Comparison of ENCODE assay signal across 13 mouse cellular contexts in genomic region chr16:44612676-44613075, GRCm38 (mm10). TPM values are rescaled to one million over a fixed set of nuclear protein-coding genes. Genes with fewer than 3 reads are reported as not detected.
DNase-seq lines count a peak whose midpoint lies in the region; ATAC-seq and TF ChIP-seq lines count a peak whose summit lies in the region.
"Had no signal": no experiment of that assay in that cellular context is flagged by ENCODE, and none has a peak within 500 bp of the region (broad histone marks: within the 10 kb centered on the region; RNA-seq: fewer than 3 reads in every experiment).

No protein-coding gene starts in this region.

- DNase-seq in midbrain, embryonic 11.5 days (ENCODE audit: low spot score, missing footprints): peak; percentile 85
- peak; percentile 93 for DNase-seq in cerebellum, adult 9-10 months
- peak; percentile 84 for DNase-seq in forebrain, embryonic 14.5 days (ENCODE audit: low spot score)
- DNase-seq in limb, embryonic 14.5 days (ENCODE audit: low spot score): no peak
- DNase-seq in heart, postnatal 4 days: no peak
- DNase-seq: heart, postnatal 10 days; kidney, adult 9 months; thymus, postnatal 36 days had no signal

- 74% methylated on average over 5 of the region's 5 CpGs for whole genome bisulfite sequencing in midbrain, embryonic 11.5 days
- 52% methylated on average over 5 of the region's 5 CpGs for WGBS in midbrain, embryonic 16.5 days
- 37% methylated on average over 5 of the region's 5 CpGs for WGBS in forebrain, embryonic 14.5 days
- WGBS in limb, embryonic 14.5 days: 74% methylated on average over 5 of the region's 5 CpGs

- no peaks in the 10 kb centered on the region for H3K36me3 ChIP-seq in midbrain, embryonic 11.5 days (ENCODE audit: control insufficient read depth, insufficient read depth, low read length)
- H3K36me3 ChIP-seq in midbrain, embryonic 16.5 days (ENCODE audit: control insufficient read depth, insufficient read depth, low read length): no peaks in the 10 kb centered on the region
- no peaks in the 10 kb centered on the region for H3K36me3 ChIP-seq in forebrain, embryonic 14.5 days (ENCODE audit: control insufficient read depth, insufficient read depth, low read length)
- H3K36me3 ChIP-seq in limb, embryonic 14.5 days (ENCODE audit: control insufficient read depth, insufficient read depth, low read length): no peaks in the 10 kb centered on the region
- H3K36me3 ChIP-seq: liver, embryonic 15.5 days had no signal

- no peak overlapping the region for H3K9ac ChIP-seq in midbrain, embryonic 11.5 days (ENCODE audit: low read length)
- H3K9ac ChIP-seq in midbrain, embryonic 16.5 days (ENCODE audit: low read depth, low read length): no peak overlapping the region
- no peak overlapping the region for H3K9ac ChIP-seq in forebrain, embryonic 14.5 days (ENCODE audit: low read length)
- no peak overlapping the region for H3K9ac ChIP-seq in limb, embryonic 14.5 days (ENCODE audit: low read depth, low read length, severe bottlenecking)
- H3K9ac ChIP-seq: liver, embryonic 15.5 days had no signal

- no peaks in the 10 kb centered on the region for H3K9me3 ChIP-seq in midbrain, embryonic 11.5 days (ENCODE audit: control insufficient read depth, low read length)
- H3K9me3 ChIP-seq in midbrain, embryonic 16.5 days (replicated peaks; ENCODE audit: control insufficient read depth, low read length, poor library complexity, severe bottlenecking): no peaks in the 10 kb centered on the region
- no peaks in the 10 kb centered on the region for H3K9me3 ChIP-seq in forebrain, embryonic 14.5 days (replicated peaks; ENCODE audit: control insufficient read depth, low read length)
- H3K9me3 ChIP-seq in limb, embryonic 14.5 days (ENCODE audit: control insufficient read depth, low read length): no peaks in the 10 kb centered on the region
- H3K9me3 ChIP-seq: liver, embryonic 15.5 days had no signal

- H3K4me1 ChIP-seq in midbrain, embryonic 11.5 days (ENCODE audit: control insufficient read depth, insufficient read depth, low read length): peaks cover 6% of the 10 kb centered on the region; the same call in 1 of the 2 replicates
- H3K4me1 ChIP-seq in midbrain, embryonic 16.5 days (ENCODE audit: control insufficient read depth, insufficient read depth, low read length): no peaks in the 10 kb centered on the region
- H3K4me1 ChIP-seq in forebrain, embryonic 14.5 days (ENCODE audit: control insufficient read depth, insufficient read depth, low read length): peaks cover 25% of the 10 kb centered on the region
- peaks cover 58% of the 10 kb centered on the region for H3K4me1 ChIP-seq in limb, embryonic 14.5 days (ENCODE audit: control insufficient read depth, insufficient read depth, low read length)
- H3K4me1 ChIP-seq: liver, embryonic 15.5 days had no signal

- no peak for ATAC-seq in midbrain, embryonic 11.5 days (ENCODE audit: low FRiP score)
- no peak for ATAC-seq in midbrain, embryonic 16.5 days
- peak; percentile 73 for ATAC-seq in forebrain, embryonic 14.5 days
- ATAC-seq in limb, embryonic 14.5 days (ENCODE audit: low FRiP score, low read depth): no peak
- no peak for ATAC-seq in granulocyte monocyte progenitor cell, adult 5-6 weeks (replicated peaks; ENCODE audit: poor library complexity, severe bottlenecking)

- TF ChIP-seq POLR2A in limb, embryonic 14.5 days (IDR thresholded peaks at IDR 0.05; ENCODE audit: borderline replicate concordance, extremely low read depth, insufficient read depth, insufficient read length): no peak

- H3K4me2 ChIP-seq in midbrain, embryonic 11.5 days: no peak overlapping the region
- H3K4me2 ChIP-seq in midbrain, embryonic 16.5 days (ENCODE audit: low read length): no peak overlapping the region
- H3K4me2 ChIP-seq in forebrain, embryonic 14.5 days (ENCODE audit: low read length): no peak overlapping the region
- no peak overlapping the region for H3K4me2 ChIP-seq in limb, embryonic 14.5 days (replicated peaks; ENCODE audit: low read depth, low read length, severe bottlenecking)
- H3K4me2 ChIP-seq: liver, embryonic 15.5 days had no signal

- no peak overlapping the region for H3K27ac ChIP-seq in midbrain, embryonic 11.5 days (ENCODE audit: low read depth, low read length)
- H3K27ac ChIP-seq in midbrain, embryonic 16.5 days (ENCODE audit: low read length): no peak overlapping the region
- peak overlapping the region; percentile 63; the same call in 1 of the 2 replicates for H3K27ac ChIP-seq in forebrain, embryonic 14.5 days (ENCODE audit: low read depth, low read length)
- 0 out of 2 replicates have a peak overlapping the region, but pooled peaks have one; percentile 20 for H3K27ac ChIP-seq in limb, embryonic 14.5 days (replicated peaks; ENCODE audit: low read depth, low read length)
- H3K27ac ChIP-seq: left cerebral cortex, adult 2 months; liver, embryonic 15.5 days had no signal

- H3K4me3 ChIP-seq in midbrain, embryonic 11.5 days (ENCODE audit: low read depth, low read length): no peak overlapping the region
- no peak overlapping the region for H3K4me3 ChIP-seq in midbrain, embryonic 16.5 days (ENCODE audit: low read depth, low read length)
- H3K4me3 ChIP-seq in forebrain, embryonic 14.5 days (ENCODE audit: low read depth, low read length): no peak overlapping the region
- H3K4me3 ChIP-seq in limb, embryonic 14.5 days (replicated peaks; ENCODE audit: low read length): no peak overlapping the region
- H3K4me3 ChIP-seq: left cerebral cortex, adult 2 months; liver, embryonic 15.5 days had no signal

- H3K27me3 ChIP-seq in midbrain, embryonic 11.5 days (ENCODE audit: control insufficient read depth, insufficient read depth, low read length): no peaks in the 10 kb centered on the region
- no peaks in the 10 kb centered on the region for H3K27me3 ChIP-seq in midbrain, embryonic 16.5 days (ENCODE audit: control insufficient read depth, insufficient read depth, low read depth, low read length)
- no peaks in the 10 kb centered on the region for H3K27me3 ChIP-seq in forebrain, embryonic 14.5 days (replicated peaks; ENCODE audit: control insufficient read depth, insufficient read depth, low read length)
- H3K27me3 ChIP-seq in limb, embryonic 14.5 days (ENCODE audit: control insufficient read depth, insufficient read depth, low read length): no peaks in the 10 kb centered on the region
- H3K27me3 ChIP-seq: CH12.LX; liver, embryonic 15.5 days had no signal

RNA-seq across cellular contexts. Expression of gene Boc, which starts 54.0 kb away (rescaled TPM):
- polyA plus RNA-seq in midbrain, embryonic 11.5 days (2014; fragmentation: Nextera tagmentation; extraction: Ambion mirVana): 37.8 and 44.7 TPM in 2 replicates
- 7.3 and 10.5 TPM in 2 replicates for polyA plus RNA-seq in midbrain, embryonic 16.5 days (2015; fragmentation: Nextera tagmentation; extraction: Ambion mirVana)
- polyA plus RNA-seq in forebrain, embryonic 14.5 days (2014; fragmentation: Nextera tagmentation; extraction: Ambion mirVana): 11.5 and 13.3 TPM in 2 replicates
- polyA plus RNA-seq in limb, embryonic 14.5 days (2012; rRNA removed): 91.4 and 121 TPM in 2 replicates
- 59.8 and 72.3 TPM in 2 replicates for polyA plus RNA-seq in limb, embryonic 14.5 days (2014; fragmentation: Nextera tagmentation; extraction: Ambion mirVana)
- 1 to 10 TPM; 8.8 to 9.3 TPM for total RNA-seq in heart, postnatal 4 days (2021)
- 0.30 TPM in 1 of 2 replicates, not detected in the other for total RNA-seq in granulocyte monocyte progenitor cell, adult 5-6 weeks (2014; fragmentation: Nextera tagmentation)
- total RNA-seq in granulocyte monocyte progenitor cell, adult 5-6 weeks (2017): 0.05 and 0.47 TPM in 2 replicates

Comparison
In these comparisons a context has a peak if more than half of its experiments do, and no peak if none do; other contexts are left out.
1. DNase-seq: peak in midbrain, embryonic 11.5 days (single experiment), cerebellum, adult 9-10 months (single experiment) and forebrain, embryonic 14.5 days (single experiment); none in limb, embryonic 14.5 days (single experiment) and heart, postnatal 4 days (single experiment).
2. H3K27ac ChIP-seq: peak in forebrain, embryonic 14.5 days (single experiment) and limb, embryonic 14.5 days (single experiment); none in midbrain, embryonic 11.5 days (single experiment) and midbrain, embryonic 16.5 days (single experiment).